Mouse (Mus musculus): Measurements from ENCODE around the gene Tmc2.

The Tmc2 gene

GRCm38 (mm10) chr2:130194894-130195293 is at the start of gene Tmc2:
Gene Tmc2 (plus strand): TSS chr2:130195194.
- DNase-seq, result no peak

- DNase-seq, result no peak
Measured at GRCm38 (mm10) chr2:130146089-130146668, 48.8 kb upstream of the Tmc2 start.

GRCm38 (mm10) chr2:130155171-130155570 is 39.8 kb upstream of the Tmc2 start:
- no peak for DNase-seq

- no peak for DNase-seq
Measured at GRCm38 (mm10) chr2:130155851-130156250, 39.1 kb upstream of the Tmc2 start.

GRCm38 (mm10) chr2:130157231-130158087 is 37.5 kb upstream of the Tmc2 start:
- DNase-seq, result no peak

- DNase-seq, result no peak
Measured at GRCm38 (mm10) chr2:130158088-130158437, 36.9 kb upstream of the Tmc2 start.

- DNase-seq, result no peak
Measured at GRCm38 (mm10) chr2:130162701-130163100, 32.3 kb upstream of the Tmc2 start.

- DNase-seq, result peak; percentile 53
Measured at GRCm38 (mm10) chr2:130166311-130167214, 28.4 kb upstream of the Tmc2 start.

GRCm38 (mm10) chr2:130167861-130168260 is 27.1 kb upstream of the Tmc2 start:
- peak; percentile 82 for DNase-seq

- no peak for DNase-seq
Measured at GRCm38 (mm10) chr2:130171674-130172073, 23.3 kb upstream of the Tmc2 start.

GRCm38 (mm10) chr2:130176820-130177219 is 18.2 kb upstream of the Tmc2 start:
- DNase-seq, result no peak

GRCm38 (mm10) chr2:130178381-130178705 is 16.7 kb upstream of the Tmc2 start:
- DNase-seq, result no peak

GRCm38 (mm10) chr2:130178706-130179506 is 16.1 kb upstream of the Tmc2 start, which contains the start of gene Snrpb:
Gene Snrpb (minus strand): TSS chr2:130179403.
- DNase-seq, result peak; percentile 89

GRCm38 (mm10) chr2:130179507-130180019 is 15.4 kb upstream of the Tmc2 start:
- no peak for DNase-seq

GRCm38 (mm10) chr2:130188391-130188790 is 6.6 kb upstream of the Tmc2 start:
- no peak for DNase-seq

GRCm38 (mm10) chr2:130200961-130201360 is 6.0 kb downstream of the Tmc2 start:
- no peak for DNase-seq

- DNase-seq, result no peak
Measured at GRCm38 (mm10) chr2:130207376-130207775, 12.4 kb downstream of the Tmc2 start.

GRCm38 (mm10) chr2:130207996-130208395 is 13.0 kb downstream of the Tmc2 start:
- no peak for DNase-seq

- no peak for DNase-seq
Measured at GRCm38 (mm10) chr2:130209636-130210035, 14.6 kb downstream of the Tmc2 start.

GRCm38 (mm10) chr2:130211581-130211980 is 16.6 kb downstream of the Tmc2 start:
- DNase-seq, result no peak

GRCm38 (mm10) chr2:130246912-130247311 is 51.9 kb downstream of the Tmc2 start:
- DNase-seq, result no peak

- DNase-seq, result no peak
Measured at GRCm38 (mm10) chr2:130248226-130248625, 53.2 kb downstream of the Tmc2 start.
